Mouse (Mus musculus): ENCODE data around the gene Cdh23. TPM values are rescaled to one million over a fixed set of nuclear protein-coding genes. Genes with fewer than 3 reads are reported as not detected.

The Cdh23 gene
- total RNA-seq, 1 experiment = 2.3 TPM

DNA sequence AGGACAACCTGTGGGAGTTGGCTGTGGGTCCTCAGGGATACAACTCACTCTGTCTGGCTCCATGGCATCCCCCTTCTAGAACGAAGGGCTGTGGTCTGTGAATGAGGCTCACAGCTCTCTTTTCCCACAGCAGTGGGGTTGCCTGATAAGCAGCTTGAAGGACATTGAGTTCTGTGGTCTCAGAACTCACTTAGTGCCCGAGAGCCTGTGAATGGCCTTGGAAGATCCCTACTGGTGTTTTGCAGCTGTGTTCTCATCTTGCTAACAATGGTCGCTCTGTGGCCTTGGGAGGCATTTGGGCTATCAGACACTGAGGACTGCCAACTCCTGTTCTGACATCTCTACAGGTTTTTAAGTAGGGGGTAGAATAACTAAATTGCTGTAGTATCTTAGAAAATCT is 400.9 kb downstream of the Cdh23 start:
- DNase-seq (ENCODE audit: low read depth, low spot score) = no peak
- Histone ChIP-seq H3K9me3 (ENCODE audit: control insufficient read depth, insufficient read depth, low read depth, low read length) (no peaks in the 10 kb centered on the region), H3K9ac (ENCODE audit: insufficient read depth, low read depth, low read length, poor library complexity, severe bottlenecking) (no peak overlapping the region), H3K27ac (ENCODE audit: insufficient read depth, low read depth, low read length, poor library complexity, severe bottlenecking) (no peak overlapping the region), H3K4me3 (ENCODE audit: insufficient read depth in 1 of 2, low read depth in 1 of 2, low read length in 2 of 2, poor library complexity in 1 of 2, severe bottlenecking in 1 of 2) (no peak overlapping the region), H3K4me1 (ENCODE audit: control insufficient read depth in 2 of 2, insufficient read depth in 2 of 2, low read length in 2 of 2, poor library complexity in 1 of 2) (peaks cover 2 to 7% of the 10 kb centered on the region in 2 experiments; a peak in 2 of 4 replicates), H3K36me3 (ENCODE audit: control insufficient read depth, insufficient read depth, low read length, poor library complexity, severe bottlenecking) (peaks cover 66% of the 10 kb centered on the region)
- TF ChIP-seq HCFC1 (IDR thresholded peaks at IDR 0.05; ENCODE audit: borderline replicate concordance, insufficient read depth, low read length) (no peak), ZC3H11A (IDR thresholded peaks at IDR 0.05; ENCODE audit: borderline replicate concordance, low read depth, low read length) (no peak), MAFK (IDR thresholded peaks at IDR 0.05; ENCODE audit: insufficient read depth, low read depth, low read length) (no peak), CHD2 (IDR thresholded peaks at IDR 0.05; ENCODE audit: low read depth, low read length) (no peak), ZNF384 (IDR thresholded peaks at IDR 0.05; ENCODE audit: low read depth, low read length) (no peak)
- in situ Hi-C loops (cut with MboI; ENCODE audit: low sequenced_read_pairs in 2 of 2, unreplicated experiment in 2 of 2) = no loop called here

GRCm38 (mm10) chr10:60294621-60295020 is 401.7 kb downstream of the Cdh23 start:
- Histone ChIP-seq H3K4me1 (ENCODE audit: control insufficient read depth in 2 of 2, insufficient read depth in 2 of 2, low read length in 2 of 2, poor library complexity in 1 of 2) (peaks cover 2 to 9% of the 10 kb centered on the region in 2 experiments; a peak in 2 of 4 replicates), H3K9me3 (ENCODE audit: control insufficient read depth, insufficient read depth, low read depth, low read length) (no peaks in the 10 kb centered on the region), H3K4me3 (ENCODE audit: insufficient read depth in 1 of 2, low read depth in 1 of 2, low read length in 2 of 2, poor library complexity in 1 of 2, severe bottlenecking in 1 of 2) (no peak overlapping the region), H3K36me3 (ENCODE audit: control insufficient read depth, insufficient read depth, low read length, poor library complexity, severe bottlenecking) (peaks cover 59% of the 10 kb centered on the region), H3K27ac (ENCODE audit: insufficient read depth, low read depth, low read length, poor library complexity, severe bottlenecking) (no peak overlapping the region), H3K9ac (ENCODE audit: insufficient read depth, low read depth, low read length, poor library complexity, severe bottlenecking) (no peak overlapping the region)
- DNase-seq (ENCODE audit: low read depth, low spot score) = no peak
- TF ChIP-seq ZC3H11A (IDR thresholded peaks at IDR 0.05; ENCODE audit: borderline replicate concordance, low read depth, low read length) (no peak), MAFK (IDR thresholded peaks at IDR 0.05; ENCODE audit: insufficient read depth, low read depth, low read length) (no peak), ZNF384 (IDR thresholded peaks at IDR 0.05; ENCODE audit: low read depth, low read length) (no peak), CHD2 (IDR thresholded peaks at IDR 0.05; ENCODE audit: low read depth, low read length) (no peak), HCFC1 (IDR thresholded peaks at IDR 0.05; ENCODE audit: borderline replicate concordance, insufficient read depth, low read length) (no peak)
- in situ Hi-C loops (cut with MboI; ENCODE audit: low sequenced_read_pairs in 2 of 2, unreplicated experiment in 2 of 2) = no loop called here

DNA sequence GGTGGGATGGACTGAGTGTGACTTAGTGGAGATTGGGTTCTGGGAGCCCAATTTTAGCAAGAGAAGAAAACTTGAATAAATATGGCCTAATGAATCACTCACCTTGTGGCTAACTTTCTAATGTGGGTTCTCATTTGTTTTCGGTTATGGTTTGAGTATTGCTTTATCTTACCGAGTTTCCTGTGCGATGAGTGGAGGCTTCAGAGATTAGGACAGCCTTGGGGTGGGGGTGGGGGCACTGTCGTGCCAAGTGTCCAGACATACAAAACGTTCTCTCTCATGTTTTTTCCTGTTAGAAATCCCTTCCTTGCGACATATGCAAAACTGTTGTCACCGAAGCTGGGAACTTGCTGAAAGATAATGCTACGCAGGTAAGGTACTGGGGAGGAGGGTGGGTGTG is 404.1 kb downstream of the Cdh23 start:
- Histone ChIP-seq H3K9me3 (ENCODE audit: control insufficient read depth, insufficient read depth, low read depth, low read length) (no peaks in the 10 kb centered on the region), H3K4me1 (ENCODE audit: control insufficient read depth in 2 of 2, insufficient read depth in 2 of 2, low read length in 2 of 2, poor library complexity in 1 of 2) (peaks cover 2 to 20% of the 10 kb centered on the region in 2 experiments; a peak in 2 of 4 replicates), H3K4me3 (ENCODE audit: insufficient read depth in 1 of 2, low read depth in 1 of 2, low read length in 2 of 2, poor library complexity in 1 of 2, severe bottlenecking in 1 of 2) (no peak overlapping the region), H3K36me3 (ENCODE audit: control insufficient read depth, insufficient read depth, low read length, poor library complexity, severe bottlenecking) (peaks cover 43% of the 10 kb centered on the region), H3K27ac (ENCODE audit: insufficient read depth, low read depth, low read length, poor library complexity, severe bottlenecking) (no peak overlapping the region), H3K9ac (ENCODE audit: insufficient read depth, low read depth, low read length, poor library complexity, severe bottlenecking) (no peak overlapping the region)
- in situ Hi-C loops (cut with MboI; ENCODE audit: low sequenced_read_pairs in 2 of 2, unreplicated experiment in 2 of 2) = no loop called here
- no peak for DNase-seq (ENCODE audit: low read depth, low spot score)
- no peak for TF ChIP-seq ZC3H11A (IDR thresholded peaks at IDR 0.05; ENCODE audit: borderline replicate concordance, low read depth, low read length)
- TF ChIP-seq ZNF384 (IDR thresholded peaks at IDR 0.05; ENCODE audit: low read depth, low read length) = no peak
- no peak for TF ChIP-seq MAFK (IDR thresholded peaks at IDR 0.05; ENCODE audit: insufficient read depth, low read depth, low read length)
- TF ChIP-seq HCFC1 (IDR thresholded peaks at IDR 0.05; ENCODE audit: borderline replicate concordance, insufficient read depth, low read length) = no peak
- TF ChIP-seq CHD2 (IDR thresholded peaks at IDR 0.05; ENCODE audit: low read depth, low read length) = no peak

DNA sequence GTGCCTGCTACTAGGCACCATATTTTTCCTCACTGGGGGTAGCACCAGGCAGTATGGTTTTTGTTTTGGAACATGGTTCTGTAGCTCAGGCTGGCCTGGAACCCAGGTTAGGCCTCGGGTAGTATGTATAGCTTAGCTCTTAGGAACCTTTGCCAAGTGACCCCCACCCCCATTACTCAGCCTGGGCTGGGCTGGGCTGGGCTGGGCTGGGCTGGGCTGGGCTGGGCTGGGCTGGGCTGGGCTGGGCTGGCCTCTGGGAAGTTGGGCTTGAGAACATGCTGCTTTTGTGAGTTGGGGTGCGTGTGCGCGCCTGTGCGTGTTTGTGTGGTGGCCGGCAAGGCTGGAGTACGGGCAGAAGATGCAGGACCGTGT is 405.6 kb downstream of the Cdh23 start:
- DNase-seq (ENCODE audit: low read depth, low spot score) = no peak
- in situ Hi-C loops (cut with MboI; ENCODE audit: low sequenced_read_pairs in 2 of 2, unreplicated experiment in 2 of 2) = no loop called here
- peaks cover 38% of the 10 kb centered on the region for H3K36me3 ChIP-seq (ENCODE audit: control insufficient read depth, insufficient read depth, low read length, poor library complexity, severe bottlenecking)
- no peak overlapping the region for H3K4me3 ChIP-seq (ENCODE audit: insufficient read depth in 1 of 2, low read depth in 1 of 2, low read length in 2 of 2, poor library complexity in 1 of 2, severe bottlenecking in 1 of 2)
- TF ChIP-seq HCFC1 (IDR thresholded peaks at IDR 0.05; ENCODE audit: borderline replicate concordance, insufficient read depth, low read length) (no peak), CHD2 (IDR thresholded peaks at IDR 0.05; ENCODE audit: low read depth, low read length) (no peak), MAFK (IDR thresholded peaks at IDR 0.05; ENCODE audit: insufficient read depth, low read depth, low read length) (no peak), ZNF384 (IDR thresholded peaks at IDR 0.05; ENCODE audit: low read depth, low read length) (no peak), ZC3H11A (IDR thresholded peaks at IDR 0.05; ENCODE audit: borderline replicate concordance, low read depth, low read length) (no peak)
- H3K4me1 ChIP-seq (ENCODE audit: control insufficient read depth in 2 of 2, insufficient read depth in 2 of 2, low read length in 2 of 2, poor library complexity in 1 of 2) = peaks cover 2 to 20% of the 10 kb centered on the region in 2 experiments; a peak in 2 of 4 replicates
- H3K27ac ChIP-seq (ENCODE audit: insufficient read depth, low read depth, low read length, poor library complexity, severe bottlenecking) = no peak overlapping the region
- H3K9ac ChIP-seq (ENCODE audit: insufficient read depth, low read depth, low read length, poor library complexity, severe bottlenecking) = no peak overlapping the region
- no peaks in the 10 kb centered on the region for H3K9me3 ChIP-seq (ENCODE audit: control insufficient read depth, insufficient read depth, low read depth, low read length)
